Mouse (Mus musculus) cerebellum, adult 2 months (tissue): ENCODE results near the gene Shank1. TPM values are rescaled to one million over a fixed set of nuclear protein-coding genes. Genes with fewer than 3 reads are reported as not detected.
A peak's percentile ranks its signal among the peaks of the same experiment; 100 is the strongest.

Source experiments
- DNase-seq, 2 experiments: peaks; one replicate each; pipeline ENCODE4 v3.0.0; 2021
- H3K27ac ChIP-seq: fragments of 200-500 bp; 2 replicates; pipeline ENCODE4 v1.5.1; 2012; ENCODE audit warnings: low read length, control low read depth, inconsistent platforms; ENCODE audit not compliant: insufficient read depth
- H3K27me3 ChIP-seq: fragments of 200-500 bp; 2 replicates; pipeline ENCODE4 v1.6.1; 2012; ENCODE audit warnings: inconsistent platforms, mild to moderate bottlenecking, low read length, moderate library complexity; ENCODE audit not compliant: control insufficient read depth, insufficient read depth
- H3K4me1 ChIP-seq: fragments of 200-500 bp; 2 replicates; pipeline ENCODE4 v1.6.1; 2011; ENCODE audit warnings: low read length; ENCODE audit not compliant: control insufficient read depth, insufficient read depth
- H3K4me3 ChIP-seq: fragments of 200-500 bp; replicated peaks from 2 replicates; pipeline ENCODE3; 2011; ENCODE audit warnings: mild to moderate bottlenecking, low read depth, low read length, control low read depth; ENCODE audit not compliant: insufficient read depth
- CTCF ChIP-seq: fragments of 200-500 bp; IDR thresholded peaks from 2 replicates; pipeline ENCODE4 v1.5.1; 2011; ENCODE audit warnings: low read depth, mild to moderate bottlenecking, control low read depth, low read length, moderate library complexity, borderline replicate concordance; ENCODE audit not compliant: insufficient read depth
- POLR2A ChIP-seq: fragments of 200-500 bp; IDR thresholded peaks from 2 replicates; pipeline ENCODE4 v1.6.1; 2011; ENCODE audit warnings: low read length, control low read depth, borderline replicate concordance; ENCODE audit not compliant: insufficient read depth
- WGBS: fragments of 180-500 bp; shearing (Covaris S2); methylation state at CpG from one replicate; pipeline ENCODE4 v1.1.7; 2018; 5-methylcytosine and 5-hydroxymethylcytosine counted together
- polyA plus RNA-seq: library from polyadenylated mRNA; depleted of rRNA; stranded (reverse); fragments of >200 nt; gene quantifications from 2 replicates; pipeline ENCODE4 v1.2.3, GENCODE M21; 2012

Gene Shank1
- polyA plus RNA-seq, 1 experiment = 51.4 TPM

- Histone ChIP-seq H3K27ac (no peak overlapping the region), H3K4me1 (0 out of 2 replicates have a peak, but pooled peaks cover 3% of the 10 kb centered on the region), H3K27me3 (no peaks in the 10 kb centered on the region; the same call in 1 of the 2 replicates), H3K4me3 (no peak overlapping the region)
- no peak for DNase-seq
- WGBS = 43% methylated on average over 10 of the region's 10 CpGs
- no peak for TF ChIP-seq CTCF
Observed at GRCm38 (mm10) chr7:44357531-44357930, 47.5 kb downstream of the Shank1 start.

GRCm38 (mm10) chr7:44358012-44358411 lies 48.0 kb downstream of the Shank1 start:
- DNase-seq = peak in 1 of 2 experiments; percentile 33
- Histone ChIP-seq H3K4me1 (0 out of 2 replicates have a peak, but pooled peaks cover 3% of the 10 kb centered on the region), H3K27me3 (no peaks in the 10 kb centered on the region; the same call in 1 of the 2 replicates), H3K27ac (no peak overlapping the region), H3K4me3 (no peak overlapping the region)
- 42% methylated on average over 5 of the region's 5 CpGs for WGBS
- TF ChIP-seq POLR2A (no peak), CTCF (no peak)

DNA sequence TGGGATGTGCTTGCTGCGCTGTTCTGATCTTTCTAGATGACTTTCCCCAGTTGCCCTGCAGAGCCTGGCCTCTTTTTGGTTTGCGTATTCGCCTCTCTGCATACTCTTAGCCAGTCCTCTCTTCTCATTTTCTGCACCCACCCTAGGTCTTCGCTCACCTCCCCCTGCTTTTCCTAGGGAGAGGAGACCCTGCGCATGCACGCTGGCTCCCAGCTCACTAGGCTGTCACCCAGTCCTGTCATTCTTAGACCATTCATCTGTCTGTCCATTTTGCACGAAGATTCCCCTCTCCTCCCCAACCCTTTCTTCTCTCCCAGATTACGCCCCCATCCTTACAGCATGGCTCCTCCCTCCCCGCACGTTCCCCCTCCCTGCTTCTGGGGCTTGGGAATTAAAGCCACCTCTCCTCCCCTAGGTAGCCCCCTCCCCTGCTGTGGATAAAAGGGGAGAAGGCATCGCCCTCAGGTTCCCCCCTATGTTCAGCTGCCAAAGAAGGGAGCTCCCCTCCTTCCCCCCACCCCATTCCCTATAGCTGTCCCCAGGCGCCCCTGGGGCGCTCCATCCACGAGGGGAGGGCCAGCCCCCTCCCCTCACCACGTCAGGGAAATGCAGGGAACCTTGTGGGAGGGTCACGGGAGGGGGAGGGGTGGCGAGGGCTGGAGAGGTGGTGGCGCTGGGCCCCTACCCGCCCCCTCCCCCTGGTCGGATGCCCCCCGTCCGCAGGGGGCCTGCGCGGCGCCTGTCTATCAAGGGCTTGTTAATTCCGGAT lies 49.0 kb downstream of the Shank1 start:
- no peak overlapping the region for H3K4me3 ChIP-seq
- WGBS = 10% methylated on average over 21 of the region's 26 CpGs
- no peaks in the 10 kb centered on the region for H3K27me3 ChIP-seq
- H3K4me1 ChIP-seq = 0 out of 2 replicates have a peak, but pooled peaks cover 3% of the 10 kb centered on the region
- no peak for TF ChIP-seq POLR2A
- TF ChIP-seq CTCF = no peak
- no peak overlapping the region for H3K27ac ChIP-seq
- DNase-seq = peak; percentile 44

GRCm38 (mm10) chr7:44359908-44360672 lies 50.0 kb downstream of the Shank1 start:
- 1% methylated on average over 54 of the region's 54 CpGs for WGBS
- Histone ChIP-seq H3K4me1 (0 out of 2 replicates have a peak, but pooled peaks cover 3% of the 10 kb centered on the region), H3K4me3 (peak overlapping the region; percentile 89), H3K27ac (peak overlapping the region; percentile 92), H3K27me3 (no peaks in the 10 kb centered on the region)
- no peak; the same call in 1 of the 2 replicates for TF ChIP-seq CTCF
- TF ChIP-seq POLR2A = peak; percentile 99
- peak; percentile 95 to 98 for DNase-seq

- TF ChIP-seq CTCF (peak; percentile 38; the same call in 1 of the 2 replicates), POLR2A (no peak)
- WGBS = 2% methylated on average over 21 of the region's 21 CpGs
- H3K27me3 ChIP-seq = no peaks in the 10 kb centered on the region
- peak; percentile 67 to 70 for DNase-seq
- peak overlapping the region; percentile 92 for H3K27ac ChIP-seq
- 0 out of 2 replicates have a peak, but pooled peaks cover 3% of the 10 kb centered on the region for H3K4me1 ChIP-seq
- H3K4me3 ChIP-seq = peak overlapping the region; percentile 89
Observed at GRCm38 (mm10) chr7:44360792-44361301, 50.8 kb downstream of the Shank1 start.

GRCm38 (mm10) chr7:44372678-44373077 lies 62.6 kb downstream of the Shank1 start:
- Histone ChIP-seq H3K4me1 (peaks cover 5% of the 10 kb centered on the region), H3K4me3 (no peak overlapping the region), H3K27ac (no peak overlapping the region), H3K27me3 (no peaks in the 10 kb centered on the region)
- 87% methylated on average over 8 of the region's 8 CpGs for WGBS
- DNase-seq = no peak
- TF ChIP-seq POLR2A (no peak), CTCF (no peak)

GRCm38 (mm10) chr7:44373460-44373859 lies 63.4 kb downstream of the Shank1 start:
- peak overlapping the region; percentile 23; the same call in 1 of the 2 replicates for H3K27ac ChIP-seq
- H3K4me3 ChIP-seq = peak overlapping the region; percentile 82
- peaks cover 5% of the 10 kb centered on the region for H3K4me1 ChIP-seq
- no peak for DNase-seq
- 8% methylated on average over 7 of the region's 7 CpGs for WGBS
- H3K27me3 ChIP-seq = no peaks in the 10 kb centered on the region
- no peak for TF ChIP-seq CTCF
- TF ChIP-seq POLR2A = no peak
